Mouse (Mus musculus) liver, adult 2 months (tissue): ENCODE data around the gene Slc4a11. TPM values are rescaled to one million over a fixed set of nuclear protein-coding genes. Genes with fewer than 3 reads are reported as not detected.

Experiments
- DNase-seq: peaks from one replicate; pipeline ENCODE4 v3.0.0-alpha.2; 2011; ENCODE audit warnings: low read depth, low spot score; ENCODE audit errors: extremely low read depth
- H3K27ac ChIP-seq: fragments of 200-500 bp; replicated peaks from 2 replicates; pipeline ENCODE4 v1.5.1; 2012; ENCODE audit warnings: low read depth, mild to moderate bottlenecking, control low read depth, inconsistent platforms, low read length; ENCODE audit not compliant: insufficient read depth
- H3K27me3 ChIP-seq: fragments of 200-500 bp; 2 replicates; pipeline ENCODE4 v1.6.1; 2012; ENCODE audit warnings: mild to moderate bottlenecking, moderate library complexity, low read length, inconsistent platforms; ENCODE audit not compliant: control insufficient read depth, insufficient read depth
- H3K36me3 ChIP-seq: fragments of 200-500 bp; 2 replicates; pipeline ENCODE4 v1.6.1; 2012; ENCODE audit warnings: low read length, inconsistent platforms; ENCODE audit not compliant: control insufficient read depth, insufficient read depth
- H3K4me1 ChIP-seq: fragments of 200-500 bp; 2 replicates; pipeline ENCODE4 v1.6.1; 2011; ENCODE audit warnings: low read length; ENCODE audit not compliant: control insufficient read depth, insufficient read depth
- H3K4me3 ChIP-seq: fragments of 200-500 bp; 2 replicates; pipeline ENCODE4 v1.5.1; 2011; ENCODE audit warnings: low read depth, mild to moderate bottlenecking, control low read depth, low read length, moderate library complexity; ENCODE audit not compliant: insufficient read depth
- H3K79me2 ChIP-seq: fragments of 200-500 bp; 2 replicates; pipeline ENCODE4 v1.6.1; 2012; ENCODE audit warnings: inconsistent platforms, mild to moderate bottlenecking, low read length, moderate library complexity; ENCODE audit not compliant: control insufficient read depth, insufficient read depth
- H3K9ac ChIP-seq: fragments of 200-500 bp; 2 replicates; pipeline ENCODE4 v1.6.1; 2012; ENCODE audit warnings: low read depth, mild to moderate bottlenecking, control low read depth, inconsistent platforms, low read length
- CTCF ChIP-seq: fragments of 200-500 bp; IDR thresholded peaks from 2 replicates; pipeline ENCODE4 v1.5.1; 2011; ENCODE audit warnings: low read depth, low read length, control low read depth
- POLR2A ChIP-seq: fragments of 200-500 bp; IDR thresholded peaks from 2 replicates; pipeline ENCODE4 v1.6.1; 2011; ENCODE audit warnings: low read length, control low read depth; ENCODE audit not compliant: insufficient read depth; ENCODE audit errors: extremely low read depth
- WGBS: fragments of 180-500 bp; shearing (Covaris S2); methylation state at CpG from one replicate; pipeline ENCODE4 v1.1.7; 2018; 5-methylcytosine and 5-hydroxymethylcytosine counted together
- polyA plus RNA-seq: library from polyadenylated mRNA; depleted of rRNA; stranded (reverse); fragments of >200 nt; gene quantifications from 2 replicates; pipeline ENCODE4 v1.2.3, GENCODE M21; 2012
- total RNA-seq: library from RNA; depleted of rRNA; stranded (reverse); fragments of >200 nt; gene quantifications from 2 replicates; pipeline ENCODE4 v1.2.3, GENCODE M21; 2014

Slc4a11 gene
- total and polyA plus RNA-seq, 2 experiments: 0.34 TPM; not detected in 1

GRCm38 (mm10) chr2:130679154-130679553, 18.2 kb downstream of the Slc4a11 start:
- Histone ChIP-seq H3K27ac (no peak overlapping the region), H3K27me3 (no peaks in the 10 kb centered on the region), H3K4me3 (no peak overlapping the region), H3K9ac (no peak overlapping the region), H3K4me1 (no peaks in the 10 kb centered on the region), H3K79me2 (no peaks in the 10 kb centered on the region), H3K36me3 (peaks cover 34% of the 10 kb centered on the region)
- no peak for TF ChIP-seq CTCF
- TF ChIP-seq POLR2A: no peak
- no peak for DNase-seq
- 96% methylated on average over 12 of the region's 12 CpGs for WGBS

GRCm38 (mm10) chr2:130677211-130677610, 20.1 kb downstream of the Slc4a11 start:
- TF ChIP-seq POLR2A: no peak
- no peak for TF ChIP-seq CTCF
- Histone ChIP-seq H3K79me2 (no peaks in the 10 kb centered on the region), H3K36me3 (peaks cover 45% of the 10 kb centered on the region), H3K4me1 (no peaks in the 10 kb centered on the region), H3K9ac (no peak overlapping the region), H3K27me3 (no peaks in the 10 kb centered on the region), H3K4me3 (no peak overlapping the region), H3K27ac (no peak overlapping the region)
- no peak for DNase-seq
- WGBS: 83% methylated on average over 10 of the region's 10 CpGs

- peak; percentile 79 for DNase-seq
- WGBS: 1% methylated on average over 31 of the region's 31 CpGs
- H3K9ac ChIP-seq: peak within 1 kb of the TSS; percentile 73
- H3K27ac ChIP-seq: peak within 1 kb of the TSS; percentile 30
- H3K27me3 ChIP-seq: no peaks in the 10 kb centered on the region
- peak within 1 kb of the TSS; percentile 79 for H3K4me3 ChIP-seq
- peaks cover 13% of the 10 kb centered on the region for H3K36me3 ChIP-seq
- peak; percentile 64; the same call in 1 of the 2 replicates for TF ChIP-seq POLR2A
- TF ChIP-seq CTCF: peak; percentile 64
- peaks cover 7% of the 10 kb centered on the region for H3K4me1 ChIP-seq
- H3K79me2 ChIP-seq: peaks cover 3% of the 10 kb centered on the region; the same call in 1 of the 2 replicates
These were observed 29.8 kb downstream of the Slc4a11 start, which contains the start of gene Itpa for GRCm38 (mm10) chr2:130667559-130667958. Gene Itpa (plus strand): TSS chr2:130667610.

GRCm38 (mm10) chr2:130664102-130664701, 33.1 kb downstream of the Slc4a11 start, which contains the start of gene Ddrgk1:
Gene Ddrgk1 (minus strand): TSS chr2:130664659.
- TF ChIP-seq CTCF: peak; percentile 23; the same call in 1 of the 2 replicates
- TF ChIP-seq POLR2A: peak; percentile 79; the same call in 1 of the 2 replicates
- peak within 1 kb of the TSS; percentile 92 for H3K9ac ChIP-seq
- peaks cover 3% of the 10 kb centered on the region; the same call in 1 of the 2 replicates for H3K79me2 ChIP-seq
- H3K27me3 ChIP-seq: no peaks in the 10 kb centered on the region
- peaks cover 10% of the 10 kb centered on the region; the same call in 1 of the 2 replicates for H3K36me3 ChIP-seq
- under 1% methylated on average over 40 of the region's 40 CpGs for WGBS
- H3K27ac ChIP-seq: peak within 1 kb of the TSS; percentile 94
- peak within 1 kb of the TSS; percentile 74 for H3K4me3 ChIP-seq
- peaks cover 7% of the 10 kb centered on the region for H3K4me1 ChIP-seq
- DNase-seq: peak; percentile 84

GRCm38 (mm10) chr2:130663342-130663741, 34.0 kb downstream of the Slc4a11 start:
- TF ChIP-seq CTCF: no peak
- TF ChIP-seq POLR2A: no peak
- no peak overlapping the region for H3K27ac ChIP-seq
- H3K36me3 ChIP-seq: peaks cover 15% of the 10 kb centered on the region; the same call in 1 of the 2 replicates
- peaks cover 1% of the 10 kb centered on the region; the same call in 1 of the 2 replicates for H3K79me2 ChIP-seq
- H3K4me3 ChIP-seq: no peak overlapping the region
- H3K27me3 ChIP-seq: no peaks in the 10 kb centered on the region
- DNase-seq: no peak
- H3K4me1 ChIP-seq: peaks cover 7% of the 10 kb centered on the region
- WGBS: 90% methylated on average over 11 of the region's 11 CpGs
- no peak overlapping the region for H3K9ac ChIP-seq

- WGBS: 94% methylated on average over 10 of the region's 10 CpGs
- no peak for DNase-seq
- H3K4me3 ChIP-seq: no peak overlapping the region
- no peaks in the 10 kb centered on the region for H3K79me2 ChIP-seq
- H3K9ac ChIP-seq: no peak overlapping the region
- TF ChIP-seq POLR2A (no peak), CTCF (no peak)
- peaks cover 43% of the 10 kb centered on the region for H3K36me3 ChIP-seq
- no peak overlapping the region for H3K27ac ChIP-seq
- H3K27me3 ChIP-seq: no peaks in the 10 kb centered on the region
- H3K4me1 ChIP-seq: no peaks in the 10 kb centered on the region
These were observed 38.8 kb downstream of the Slc4a11 start for GRCm38 (mm10) chr2:130658530-130658929.
